Mouse (Mus musculus) left cerebral cortex, postnatal 10 days (tissue): ENCODE data around the gene Camk2n1. TPM values are rescaled to one million over a fixed set of nuclear protein-coding genes. Genes with fewer than 3 reads are reported as not detected.

Experiments
- DNase-seq, 2 experiments: peaks; one replicate each; pipeline ENCODE4 v3.0.0; 2021 to 2022; ENCODE audit warnings: low spot score in 2 of 2, mixed read lengths in 1 of 2; ENCODE audit errors: extremely low spot score in 1 of 2
- intact Hi-C: fragments of 180-260 bp; cut with DNase I; formaldehyde crosslinking; loops from one replicate; pipeline ENCODE4 v1.15.1; 2025
- total RNA-seq, 2 experiments: library from RNA; stranded (reverse); gene quantifications; 2 replicates each; pipeline ENCODE4 v1.2.3; 2021

The Camk2n1 gene
- total RNA-seq, 2 experiments from 2014 or later: 377 to 385 TPM

DNA sequence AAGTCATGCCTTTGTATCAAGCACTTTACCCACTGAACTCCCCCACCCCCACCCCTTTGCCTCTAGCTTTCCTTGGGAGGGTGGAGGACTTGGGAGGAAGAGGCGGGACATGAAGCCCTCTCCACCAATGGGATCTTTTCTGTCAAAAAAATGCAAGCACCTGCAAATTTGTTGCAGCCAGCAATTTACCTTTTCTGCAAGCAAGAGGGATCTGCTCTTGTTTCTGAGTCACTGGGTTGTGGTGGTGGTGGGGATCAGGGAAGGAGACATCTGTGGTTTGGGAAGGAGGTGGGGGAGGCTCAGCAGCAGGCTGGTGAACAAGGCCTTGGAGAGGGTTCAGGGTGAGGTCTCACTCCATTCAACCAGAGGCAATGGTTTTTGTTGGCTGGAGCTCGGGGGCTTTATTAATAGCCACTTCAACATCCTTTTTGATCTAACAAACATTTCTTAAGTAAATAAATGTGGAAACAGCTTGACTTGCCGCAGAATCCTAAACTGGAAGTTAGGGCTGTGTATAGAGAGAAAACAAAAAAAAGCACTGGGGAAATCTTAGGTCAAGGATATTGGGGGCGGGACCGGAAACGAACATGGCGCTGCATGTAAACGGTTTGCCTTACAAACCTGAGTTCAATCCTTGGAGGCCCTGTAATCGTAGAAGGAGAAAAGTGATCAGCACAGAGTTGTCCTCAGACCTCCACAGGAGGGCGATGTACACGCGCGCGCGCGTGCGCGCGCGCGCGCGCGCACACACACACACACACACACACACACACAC lies 42.8 kb downstream of the Camk2n1 start:
- intact Hi-C loops: no loop called here
- DNase-seq: peak in 1 of 2 experiments; percentile 82

DNA sequence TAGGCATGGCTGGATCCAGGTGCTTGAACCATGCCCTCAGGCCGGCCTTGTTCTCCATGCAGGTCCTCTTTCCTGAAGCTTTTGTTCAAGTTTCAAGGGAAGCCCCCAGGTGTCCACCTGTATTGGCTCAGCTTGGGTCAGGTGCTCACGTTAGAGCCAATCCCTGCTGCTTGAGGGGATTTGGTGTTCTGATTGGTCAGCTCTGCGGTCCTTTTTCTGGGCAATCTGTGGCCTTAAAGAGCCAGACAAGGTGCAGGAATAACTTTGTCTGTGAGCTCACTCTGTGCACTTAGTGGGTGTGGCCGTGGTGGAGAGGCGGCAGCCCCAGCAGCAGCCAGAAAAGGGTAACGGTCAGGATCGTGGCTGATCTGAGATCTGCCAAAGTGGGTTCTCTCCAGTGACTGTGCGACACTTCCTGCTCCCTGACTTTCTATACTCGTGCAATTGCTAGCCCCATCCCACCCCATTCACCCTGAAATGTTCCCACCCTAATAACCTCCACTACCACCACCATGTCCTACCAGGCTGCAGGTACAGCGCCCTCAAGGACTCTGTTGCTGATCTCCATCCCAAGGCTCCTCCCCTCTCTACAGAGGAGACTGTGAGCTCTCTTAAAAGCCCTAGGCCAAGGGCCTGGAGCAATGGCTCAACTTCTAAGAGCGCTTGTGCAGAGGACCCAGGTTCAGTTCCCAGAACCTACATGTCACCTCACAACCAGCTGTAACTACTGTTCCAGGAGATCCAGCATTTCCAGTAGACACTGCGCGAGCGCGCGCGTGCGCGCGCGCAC lies 45.9 kb downstream of the Camk2n1 start:
- intact Hi-C loops: no loop called here
- DNase-seq: no peak

DNA sequence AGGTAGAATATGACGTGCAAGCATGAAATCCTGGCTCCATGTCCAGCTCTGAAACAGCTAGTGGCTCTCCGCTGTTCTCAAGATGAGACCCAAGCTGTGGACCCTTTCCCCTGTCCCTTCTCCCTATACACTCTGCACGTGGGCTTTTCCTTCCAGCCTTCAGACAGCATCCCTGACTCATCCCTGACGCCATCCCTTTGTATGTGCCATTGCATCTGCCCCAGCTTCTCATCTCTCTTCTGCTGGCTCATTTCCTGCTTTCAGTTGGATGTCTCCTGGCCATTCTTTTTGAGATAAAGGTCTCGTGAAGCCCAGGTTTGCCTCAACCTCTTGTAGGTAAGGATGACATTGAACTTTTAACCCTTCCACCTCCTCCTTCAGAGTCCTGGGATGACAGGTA lies 46.9 kb downstream of the Camk2n1 start:
- intact Hi-C loops: no loop called here
- DNase-seq: no peak

DNA sequence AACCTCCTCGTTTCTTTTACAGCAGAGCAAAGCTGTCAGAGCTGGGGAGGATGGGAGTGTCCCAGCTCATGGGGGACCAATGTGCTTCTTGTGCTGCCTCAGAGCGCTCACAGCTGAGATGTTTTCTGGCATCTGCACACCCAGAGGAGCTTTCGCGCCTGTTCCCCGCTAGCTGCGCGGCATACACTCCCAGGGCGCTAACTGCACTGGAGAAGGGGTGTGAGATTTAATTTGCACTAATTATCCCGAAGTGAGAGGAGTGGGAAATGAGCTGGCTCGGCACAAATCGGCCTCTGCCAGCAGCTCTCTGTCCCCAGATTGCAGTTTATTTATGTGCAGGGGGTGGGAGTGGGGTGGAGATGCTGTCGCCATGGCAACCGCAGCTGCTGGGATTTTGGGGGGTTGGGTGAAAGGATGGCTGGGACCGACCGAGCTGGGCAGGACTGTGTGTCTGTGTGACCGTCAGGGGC lies 50.6 kb downstream of the Camk2n1 start:
- intact Hi-C loops: loop anchor here (1.0 to 5.0 kb wide), 3 partner anchors 41 to 198 kb away; no protein-coding TSS in a partner anchor

DNA sequence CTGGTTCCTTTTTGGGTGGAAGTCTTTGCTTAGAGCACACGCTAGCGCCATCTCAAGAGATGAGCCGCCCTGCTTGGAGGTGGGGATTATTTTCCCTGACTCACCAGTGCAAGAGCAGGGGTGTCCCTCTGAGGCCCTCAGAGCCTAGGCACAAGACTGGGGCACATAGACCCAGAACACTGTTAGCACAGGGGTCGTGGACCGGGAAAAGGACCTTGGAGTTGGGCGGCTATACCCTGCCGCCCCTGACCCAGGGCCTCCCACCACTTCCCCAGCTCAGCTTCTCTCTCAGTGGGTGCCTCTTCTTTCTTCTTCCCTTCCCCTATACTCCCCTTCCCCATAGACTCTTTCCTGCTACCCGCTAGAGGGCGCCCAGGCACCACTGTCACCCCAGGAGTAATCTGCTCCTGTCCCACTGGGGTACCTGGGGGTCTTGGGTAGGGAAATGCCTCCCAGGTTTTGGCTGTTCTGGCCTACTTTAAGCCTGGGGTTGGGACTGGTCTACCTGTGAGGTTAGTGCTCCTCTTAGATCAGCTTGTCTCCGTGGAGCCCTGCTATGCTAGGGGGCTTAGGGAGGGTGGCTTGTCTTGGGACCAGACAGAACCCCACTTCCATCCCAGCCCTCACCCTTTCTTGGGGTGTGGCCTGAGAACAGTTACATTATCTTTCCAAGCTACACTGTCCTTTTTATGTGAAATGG lies 51.2 kb downstream of the Camk2n1 start:
- peak; percentile 59 to 72 for DNase-seq
- intact Hi-C loops: loop anchor here (5.0 kb wide), 2 partner anchors 57 to 197 kb away; no protein-coding TSS in a partner anchor

More for the DNA sequence above, 50.6 kb downstream of the Camk2n1 start:
- peak; percentile 84 to 88 for DNase-seq

DNA sequence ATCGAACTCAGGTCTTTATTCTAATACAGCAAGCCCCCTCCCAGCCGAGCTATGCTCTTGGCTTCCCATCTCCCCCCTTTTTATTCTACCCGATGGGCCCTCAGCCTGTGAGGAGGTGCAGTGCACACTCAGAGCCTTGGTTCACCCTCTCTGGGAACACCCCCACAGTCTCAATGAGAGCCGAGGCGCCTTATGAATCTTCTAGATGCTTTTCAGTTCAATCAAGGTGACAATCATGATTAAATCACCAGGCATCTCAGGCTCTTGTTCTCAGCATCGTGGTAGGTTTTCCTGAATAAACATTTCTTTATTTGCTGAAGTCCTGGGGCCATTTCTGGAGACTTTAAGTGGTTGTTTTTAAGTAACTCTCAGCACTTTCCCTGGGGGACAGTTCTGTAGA lies 53.8 kb downstream of the Camk2n1 start:
- no peak for DNase-seq
- intact Hi-C loops: loop anchor here (5.0 kb wide), 2 partner anchors 54 to 194 kb away; no protein-coding TSS in a partner anchor

Other genes starting within 250 kb of the Camk2n1 start
- 100 to 1,000 TPM; 153 to 154 TPM for gene Hp1bp3, start 238.0 kb upstream of the Camk2n1 start, total RNA-seq
- gene Sh2d5, start 203.9 kb upstream of the Camk2n1 start, total RNA-seq: 10 to 100 TPM; 21.1 to 22.0 TPM
- 10 to 100 TPM; 15.1 to 15.4 TPM for gene Kif17, start 203.9 kb upstream of the Camk2n1 start, total RNA-seq
- 100 to 1,000 TPM; 112 to 114 TPM for gene Ddost, start 149.6 kb upstream of the Camk2n1 start, total RNA-seq
- gene Pink1, start 128.0 kb upstream of the Camk2n1 start, total RNA-seq: 100 to 1,000 TPM; 148 to 152 TPM
- 1 to 10 TPM; 2.0 to 3.4 TPM for gene Cda, start 86.3 kb upstream of the Camk2n1 start, total RNA-seq
- gene Fam43b, start 57.8 kb upstream of the Camk2n1 start, total RNA-seq: 10 to 100 TPM; 33.5 to 39.5 TPM
- 10 to 100 TPM; 41.9 to 46.8 TPM for gene Mul1, start 19.6 kb upstream of the Camk2n1 start, total RNA-seq
- gene Vwa5b1, start 181.6 kb downstream of the Camk2n1 start, total RNA-seq: 1 to 10 TPM; 3.6 to 4.0 TPM